Mouse (Mus musculus): ENCODE data around the gene Olfr983. TPM values are rescaled to one million over a fixed set of nuclear protein-coding genes. Genes with fewer than 3 reads are reported as not detected.

Olfr983 gene
- polyA plus RNA-seq, 1 experiment from 2014 or later = not detected

Other genes starting within 250 kb of the Olfr983 start
- gene Olfr972, start 227.2 kb downstream of the Olfr983 start, polyA plus RNA-seq (2015; fragmentation: Nextera tagmentation; extraction: Ambion mirVana) = not detected in 2 replicates
- not detected in 2 replicates for gene Olfr229, start 186.3 kb downstream of the Olfr983 start, polyA plus RNA-seq (2015; fragmentation: Nextera tagmentation; extraction: Ambion mirVana)
- gene Olfr974, start 156.1 kb downstream of the Olfr983 start, polyA plus RNA-seq (2015; fragmentation: Nextera tagmentation; extraction: Ambion mirVana) = not detected in 2 replicates
- 0.05 TPM in 1 of 2 replicates, not detected in the other for gene Olfr975, start 141.5 kb downstream of the Olfr983 start, polyA plus RNA-seq (2015; fragmentation: Nextera tagmentation; extraction: Ambion mirVana)
- gene Olfr976, start 132.5 kb downstream of the Olfr983 start, polyA plus RNA-seq (2015; fragmentation: Nextera tagmentation; extraction: Ambion mirVana) = not detected in 2 replicates
- not detected in 2 replicates for gene Olfr978, start 101.5 kb downstream of the Olfr983 start, polyA plus RNA-seq (2015; fragmentation: Nextera tagmentation; extraction: Ambion mirVana)
- gene Olfr979, start 90.1 kb downstream of the Olfr983 start, polyA plus RNA-seq (2015; fragmentation: Nextera tagmentation; extraction: Ambion mirVana) = not detected in 2 replicates
- gene Olfr980, start 84.0 kb downstream of the Olfr983 start, polyA plus RNA-seq (2015; fragmentation: Nextera tagmentation; extraction: Ambion mirVana) = not detected in 2 replicates
- gene Olfr981, start 72.1 kb downstream of the Olfr983 start, polyA plus RNA-seq (2015; fragmentation: Nextera tagmentation; extraction: Ambion mirVana) = not detected in 2 replicates
- gene Olfr982, start 19.8 kb downstream of the Olfr983 start, polyA plus RNA-seq (2015; fragmentation: Nextera tagmentation; extraction: Ambion mirVana) = not detected in 2 replicates
- not detected in 2 replicates for gene Olfr984, start 20.6 kb upstream of the Olfr983 start, polyA plus RNA-seq (2015; fragmentation: Nextera tagmentation; extraction: Ambion mirVana)
- gene Olfr985, start 36.6 kb upstream of the Olfr983 start, polyA plus RNA-seq (2015; fragmentation: Nextera tagmentation; extraction: Ambion mirVana) = not detected in 2 replicates
- not detected in 2 replicates for gene Tmem225, start 54.5 kb upstream of the Olfr983 start, polyA plus RNA-seq (2015; fragmentation: Nextera tagmentation; extraction: Ambion mirVana)
- gene Olfr986, start 87.3 kb upstream of the Olfr983 start, polyA plus RNA-seq (2015; fragmentation: Nextera tagmentation; extraction: Ambion mirVana) = not detected in 2 replicates
- 10.3 and 10.9 TPM in 2 replicates for gene Zfp202, start 98.7 kb upstream of the Olfr983 start, polyA plus RNA-seq (2015; fragmentation: Nextera tagmentation; extraction: Ambion mirVana)
- 137 and 151 TPM in 2 replicates for gene Scn3b, start 175.6 kb upstream of the Olfr983 start, polyA plus RNA-seq (2015; fragmentation: Nextera tagmentation; extraction: Ambion mirVana)